Mouse (Mus musculus) limb, embryonic 11.5 days (tissue): ENCODE results near the gene Fcrl5. TPM values are rescaled to one million over a fixed set of nuclear protein-coding genes. Genes with fewer than 3 reads are reported as not detected.

Experiments used
- ATAC-seq: fragments of 200-750 bp; cut with Nextera tagmentation; 2 replicates; pipeline ENCODE4 v1.8.0; 2017; ENCODE audit warnings: low read depth; ENCODE audit not compliant: insufficient number of reproducible peaks, low FRiP score, low TSS enrichment
- DNase-seq: peaks from one replicate; pipeline ENCODE4 v3.0.0-alpha.2; 2015; ENCODE audit warnings: low spot score
- H3K27ac ChIP-seq: fragments of 300-500 bp; sonication (generic); replicated peaks from 2 replicates; pipeline ENCODE4 v1.5.1; 2014; ENCODE audit warnings: low read depth, mild to moderate bottlenecking, low read length
- H3K27me3 ChIP-seq: fragments of 300-500 bp; sonication (generic); 2 replicates; pipeline ENCODE4 v1.6.1; 2014; ENCODE audit warnings: mild to moderate bottlenecking, low read length, mixed read lengths; ENCODE audit not compliant: control insufficient read depth, insufficient read depth
- H3K36me3 ChIP-seq: fragments of 300-500 bp; sonication (generic); 2 replicates; pipeline ENCODE4 v1.6.1; 2014; ENCODE audit warnings: mild to moderate bottlenecking, low read length, moderate library complexity, mixed read lengths; ENCODE audit not compliant: control insufficient read depth, insufficient read depth
- H3K4me1 ChIP-seq: fragments of 300-500 bp; sonication (generic); 2 replicates; pipeline ENCODE4 v1.6.1; 2014; ENCODE audit warnings: low read length, mixed read lengths; ENCODE audit not compliant: control insufficient read depth, insufficient read depth
- H3K4me2 ChIP-seq: fragments of 300-500 bp; sonication (generic); 2 replicates; pipeline ENCODE4 v1.6.1; 2014; ENCODE audit warnings: low read depth, mild to moderate bottlenecking, moderate library complexity; ENCODE audit not compliant: severe bottlenecking
- H3K4me3 ChIP-seq: fragments of 300-500 bp; sonication (generic); 2 replicates; pipeline ENCODE4 v1.5.1; 2014; ENCODE audit warnings: low read depth, low read length
- H3K9ac ChIP-seq: fragments of 300-500 bp; sonication (generic); 2 replicates; pipeline ENCODE4 v1.6.1; 2014; ENCODE audit warnings: mild to moderate bottlenecking, low read length
- H3K9me3 ChIP-seq: fragments of 300-500 bp; sonication (generic); 2 replicates; pipeline ENCODE4 v1.6.1; 2016; ENCODE audit warnings: low read length; ENCODE audit not compliant: control insufficient read depth
- WGBS: fragments of 180-500 bp; shearing (Covaris S2); extraction: QIAGEN DNeasy Blood & Tissue Kit; methylation state at CpG from one replicate; pipeline ENCODE4 v1.1.7; 2014; 5-methylcytosine and 5-hydroxymethylcytosine counted together
- polyA plus RNA-seq: library from polyadenylated mRNA; unstranded; fragments of >200 nt; fragmentation: Nextera tagmentation; extraction: Ambion mirVana; gene quantifications from 2 replicates; pipeline ENCODE4 v1.2.1, GENCODE M21; 2014

The Fcrl5 gene
- polyA plus RNA-seq = not detected in 2 replicates

DNA sequence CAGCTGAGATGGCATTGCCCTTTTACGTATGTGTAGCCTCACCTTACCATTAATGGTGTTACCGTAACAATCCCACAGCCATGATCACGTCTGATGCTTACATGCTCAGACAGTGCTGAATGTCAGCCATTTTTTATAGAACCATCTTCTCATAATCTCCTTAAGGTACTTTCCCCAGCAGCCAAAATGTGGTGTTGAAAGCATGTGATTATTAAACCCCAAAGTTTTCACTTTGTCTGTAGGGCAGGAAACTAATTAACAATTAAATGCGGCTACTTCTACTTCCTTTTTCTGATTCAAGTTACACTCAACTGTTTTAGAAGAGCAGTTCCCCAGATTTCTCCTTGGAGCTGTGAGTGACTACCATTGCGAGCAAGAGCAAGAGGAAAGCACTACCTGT lies at the start of gene Fcrl5:
Gene Fcrl5 (plus strand): TSS at position 295 of the 400 bp plus-strand sequence.
- 83% methylated on average over 5 of the region's 5 CpGs for WGBS
- Histone ChIP-seq H3K4me2 (no peak within 1 kb of the TSS), H3K9ac (no peak within 1 kb of the TSS), H3K4me1 (no peaks in the 10 kb centered on the region), H3K4me3 (no peak within 1 kb of the TSS), H3K9me3 (no peaks in the 10 kb centered on the region), H3K36me3 (no peaks in the 10 kb centered on the region), H3K27me3 (no peaks in the 10 kb centered on the region), H3K27ac (no peak within 1 kb of the TSS)
- ATAC-seq (no peak), DNase-seq (no peak)

DNA sequence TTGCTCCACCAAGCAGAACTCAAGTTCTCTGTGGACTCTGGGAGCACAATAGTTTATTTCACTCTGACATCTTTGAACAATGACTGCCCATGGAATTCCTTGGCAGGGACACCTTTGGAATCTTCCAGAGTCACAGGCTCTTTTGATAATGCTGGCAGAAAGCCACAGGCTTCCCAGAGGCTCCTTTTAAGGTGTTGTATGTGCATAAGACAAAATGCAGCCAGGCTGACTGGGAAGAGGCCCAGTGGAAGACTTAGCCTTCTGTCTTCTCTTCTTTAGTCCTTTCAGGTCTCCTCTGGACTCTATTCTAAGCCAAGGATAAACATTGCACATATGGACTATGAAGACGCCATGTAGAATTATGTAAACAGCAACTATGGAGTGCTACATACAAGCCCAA lies 44.6 kb upstream of the Fcrl5 start:
- no peaks in the 10 kb centered on the region for H3K27me3 ChIP-seq
- DNase-seq (no peak), ATAC-seq (no peak)
- H3K27ac ChIP-seq = no peak overlapping the region
- no peak overlapping the region for H3K4me2 ChIP-seq
- no peak overlapping the region for H3K9ac ChIP-seq
- no peaks in the 10 kb centered on the region for H3K4me1 ChIP-seq
- H3K9me3 ChIP-seq = no peaks in the 10 kb centered on the region
- 88% methylated on average over 1 of the region's 1 CpGs for WGBS
- no peak overlapping the region for H3K4me3 ChIP-seq
- no peaks in the 10 kb centered on the region for H3K36me3 ChIP-seq

DNA sequence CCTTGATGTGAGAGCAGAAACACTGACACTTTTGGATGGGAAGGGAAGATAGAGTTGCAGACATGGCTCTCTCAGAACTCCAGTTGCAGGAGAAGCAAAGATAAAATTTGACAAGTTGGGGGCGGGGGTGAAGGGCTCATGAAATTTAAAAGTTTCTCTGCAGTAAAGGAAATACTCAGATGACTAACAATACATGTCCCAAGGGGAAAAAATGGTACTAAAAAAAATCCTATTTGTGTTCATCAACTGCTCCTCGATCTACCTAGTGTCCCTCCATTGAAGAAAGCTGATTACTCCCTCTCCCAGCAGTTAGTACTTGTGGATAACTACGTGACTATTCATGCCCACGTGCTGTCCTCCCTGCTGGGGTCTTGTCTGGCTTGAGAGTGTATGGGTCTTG lies 36.8 kb upstream of the Fcrl5 start:
- DNase-seq (no peak), ATAC-seq (no peak)
- no peaks in the 10 kb centered on the region for H3K36me3 ChIP-seq
- no peak overlapping the region for H3K27ac ChIP-seq
- H3K4me3 ChIP-seq = no peak overlapping the region
- no peaks in the 10 kb centered on the region for H3K27me3 ChIP-seq
- no peak overlapping the region for H3K9ac ChIP-seq
- H3K4me1 ChIP-seq = no peaks in the 10 kb centered on the region
- 72% methylated on average over 4 of the region's 4 CpGs for WGBS
- no peaks in the 10 kb centered on the region for H3K9me3 ChIP-seq
- no peak overlapping the region for H3K4me2 ChIP-seq

DNA sequence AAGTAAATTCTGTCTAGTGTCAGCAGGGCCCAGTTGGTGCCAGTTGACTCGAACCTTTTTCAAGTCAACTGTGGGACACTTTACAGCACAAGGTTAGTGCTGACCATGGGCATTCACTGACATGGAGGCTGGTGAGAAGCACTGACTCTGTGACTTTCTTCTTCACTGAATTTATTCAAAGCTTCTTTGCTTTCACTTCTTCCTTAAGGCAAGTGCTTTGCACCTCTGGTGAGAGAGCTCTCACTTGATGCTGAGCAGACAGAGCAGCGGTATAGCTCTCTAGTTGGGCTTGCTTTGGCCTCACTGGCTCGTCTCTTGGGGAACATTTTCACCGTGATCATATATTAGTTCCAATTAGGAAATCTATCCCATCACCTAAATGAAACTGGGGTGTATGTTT lies 35.7 kb upstream of the Fcrl5 start:
- DNase-seq = no peak
- Histone ChIP-seq H3K9me3 (no peaks in the 10 kb centered on the region), H3K27ac (no peak overlapping the region), H3K4me3 (no peak overlapping the region), H3K4me2 (no peak overlapping the region), H3K27me3 (no peaks in the 10 kb centered on the region), H3K9ac (no peak overlapping the region), H3K4me1 (no peaks in the 10 kb centered on the region), H3K36me3 (no peaks in the 10 kb centered on the region)
- no peak for ATAC-seq
- 84% methylated on average over 4 of the region's 4 CpGs for WGBS

DNA sequence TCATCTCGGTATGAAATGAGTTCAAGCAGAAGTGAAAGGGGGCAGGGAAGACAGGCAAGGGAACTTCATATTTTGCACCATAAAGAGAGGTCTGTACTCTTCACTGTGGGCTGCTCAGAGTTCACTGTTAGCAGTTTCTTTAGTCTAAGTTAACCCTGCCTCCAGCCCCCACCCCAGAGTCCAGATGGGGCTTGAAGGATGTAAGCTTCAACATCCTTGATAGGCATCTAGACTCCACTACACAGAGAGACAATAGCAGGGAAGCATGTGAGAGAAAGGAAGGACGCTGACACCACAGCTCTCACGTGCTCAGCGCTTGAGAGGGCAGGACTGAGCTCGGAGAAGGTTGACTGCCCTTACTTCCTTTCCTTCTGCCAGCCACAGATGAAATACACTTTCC lies 34.3 kb upstream of the Fcrl5 start:
- Histone ChIP-seq H3K36me3 (no peaks in the 10 kb centered on the region), H3K9ac (no peak overlapping the region), H3K4me1 (no peaks in the 10 kb centered on the region), H3K4me2 (no peak overlapping the region), H3K27ac (no peak overlapping the region), H3K4me3 (no peak overlapping the region), H3K9me3 (no peaks in the 10 kb centered on the region), H3K27me3 (no peaks in the 10 kb centered on the region)
- WGBS = 70% methylated on average over 5 of the region's 5 CpGs
- ATAC-seq (no peak), DNase-seq (no peak)

DNA sequence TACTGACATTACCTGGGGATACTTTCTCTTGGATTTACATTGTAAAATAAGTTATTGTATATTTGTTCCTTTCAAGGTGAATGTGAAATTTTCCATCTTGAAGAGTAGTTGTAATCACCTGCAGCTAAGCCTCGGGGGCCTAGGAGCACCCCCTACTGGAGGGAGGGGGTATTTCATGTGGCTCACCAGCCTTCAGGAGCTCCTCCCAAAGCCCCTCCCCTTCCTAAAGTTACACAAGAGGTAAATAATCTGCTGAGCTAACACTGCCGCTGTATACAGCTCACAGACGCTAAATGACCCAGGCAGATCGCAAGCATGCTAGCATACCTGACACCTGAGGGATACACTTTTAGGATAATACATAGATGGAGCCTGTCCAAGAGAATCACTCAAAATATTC lies 27.4 kb upstream of the Fcrl5 start:
- no peaks in the 10 kb centered on the region for H3K27me3 ChIP-seq
- H3K36me3 ChIP-seq = no peaks in the 10 kb centered on the region
- H3K4me3 ChIP-seq = no peak overlapping the region
- DNase-seq (peak; percentile 48), ATAC-seq (no peak)
- no peaks in the 10 kb centered on the region for H3K9me3 ChIP-seq
- no peak overlapping the region for H3K27ac ChIP-seq
- no peak overlapping the region for H3K4me2 ChIP-seq
- WGBS = 22% methylated on average over 4 of the region's 4 CpGs
- H3K4me1 ChIP-seq = no peaks in the 10 kb centered on the region
- no peak overlapping the region for H3K9ac ChIP-seq

DNA sequence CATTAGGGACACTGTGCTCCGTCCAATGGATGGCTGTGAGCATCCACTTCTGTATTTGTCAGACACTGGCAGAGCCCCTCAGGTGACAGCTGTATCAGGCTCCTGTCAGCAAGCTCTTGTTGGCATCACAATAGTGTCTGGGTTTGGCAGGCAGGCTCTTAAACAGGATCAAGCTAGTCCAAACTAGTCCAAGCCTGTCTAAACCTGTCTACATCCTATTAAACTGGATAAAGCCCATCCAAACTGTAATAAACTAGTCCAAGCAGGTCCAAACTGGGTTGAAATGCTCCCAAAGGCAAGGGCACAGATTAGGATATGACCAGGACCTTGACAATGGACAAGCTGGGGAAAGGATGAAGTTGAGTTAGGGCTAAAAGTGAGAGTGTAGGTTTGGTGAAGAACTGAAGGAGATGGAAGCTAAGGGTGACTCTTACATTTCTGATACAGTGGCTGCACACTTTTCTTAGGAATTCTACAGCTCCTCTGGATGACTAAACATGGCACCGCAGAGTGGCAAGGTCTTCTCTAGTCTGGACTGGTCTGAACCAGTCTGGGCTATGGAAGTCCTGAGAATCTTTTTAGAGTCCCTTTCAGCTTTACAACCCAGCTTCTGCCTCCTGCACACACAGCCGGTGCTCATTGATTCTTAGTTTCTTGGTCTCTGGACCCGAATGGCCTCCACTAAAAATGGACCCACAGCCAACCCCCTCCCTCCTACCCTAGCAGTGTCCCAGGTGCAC lies 26.2 kb upstream of the Fcrl5 start:
- whole genome bisulfite sequencing = 86% methylated on average over 4 of the region's 4 CpGs
- Histone ChIP-seq H3K27ac (no peak overlapping the region), H3K36me3 (no peaks in the 10 kb centered on the region), H3K9me3 (no peaks in the 10 kb centered on the region), H3K4me2 (no peak overlapping the region), H3K27me3 (no peaks in the 10 kb centered on the region), H3K4me1 (no peaks in the 10 kb centered on the region), H3K9ac (no peak overlapping the region), H3K4me3 (no peak overlapping the region)
- ATAC-seq = no peak
- DNase-seq = no peak

DNA sequence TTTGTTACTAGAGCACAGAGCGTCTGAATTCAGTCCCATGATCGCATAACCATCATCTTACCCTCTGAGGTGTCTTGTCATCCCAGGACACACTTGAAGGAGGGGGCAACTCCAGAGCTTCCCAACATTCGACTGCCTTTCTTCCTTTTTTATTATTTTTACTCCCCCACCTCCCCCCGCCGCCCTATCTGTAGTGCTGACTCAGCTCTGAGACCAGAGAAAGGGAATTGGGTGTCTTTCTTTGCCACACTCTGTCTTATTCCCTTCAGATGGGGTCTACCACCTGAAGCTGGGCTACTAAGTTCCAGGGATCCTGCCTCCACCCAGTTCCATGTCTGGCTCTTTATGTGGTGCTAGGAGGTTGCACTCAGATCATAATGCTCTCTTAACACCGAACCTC lies 25.0 kb upstream of the Fcrl5 start:
- H3K36me3 ChIP-seq = no peaks in the 10 kb centered on the region
- no peaks in the 10 kb centered on the region for H3K9me3 ChIP-seq
- no peak overlapping the region for H3K9ac ChIP-seq
- H3K27ac ChIP-seq = no peak overlapping the region
- no peaks in the 10 kb centered on the region for H3K27me3 ChIP-seq
- H3K4me2 ChIP-seq = no peak overlapping the region
- no peaks in the 10 kb centered on the region for H3K4me1 ChIP-seq
- 78% methylated on average over 6 of the region's 6 CpGs for WGBS
- DNase-seq (no peak), ATAC-seq (no peak)
- H3K4me3 ChIP-seq = no peak overlapping the region

DNA sequence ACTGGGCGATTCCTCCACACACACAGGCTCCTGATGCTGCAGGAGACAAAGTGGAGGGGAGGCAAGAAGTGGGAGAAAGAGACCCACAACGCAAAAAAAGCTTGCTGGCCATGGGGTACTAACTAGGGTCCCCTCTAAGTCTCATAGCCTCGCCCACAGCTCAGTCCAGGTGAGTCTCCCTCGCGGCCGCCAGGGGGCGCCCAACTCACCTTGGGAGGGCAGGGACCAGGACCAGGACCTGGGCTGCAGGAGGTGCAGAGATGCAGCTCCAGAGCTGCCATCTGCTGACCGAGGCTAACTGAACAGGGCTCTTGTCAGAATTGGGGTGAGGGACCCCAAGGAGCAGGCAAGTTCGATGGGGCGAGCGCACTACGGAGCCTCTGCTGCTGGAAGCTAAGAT lies 24.4 kb upstream of the Fcrl5 start:
- 14% methylated on average over 12 of the region's 12 CpGs for WGBS
- no peak overlapping the region for H3K27ac ChIP-seq
- peak; percentile 71 for DNase-seq
- ATAC-seq = no peak; the same call in 1 of the 2 replicates
- H3K9me3 ChIP-seq = no peaks in the 10 kb centered on the region
- H3K36me3 ChIP-seq = no peaks in the 10 kb centered on the region
- no peak overlapping the region for H3K4me3 ChIP-seq
- no peak overlapping the region for H3K9ac ChIP-seq
- H3K27me3 ChIP-seq = no peaks in the 10 kb centered on the region
- H3K4me1 ChIP-seq = no peaks in the 10 kb centered on the region
- H3K4me2 ChIP-seq = no peak overlapping the region
